Mouse (Mus musculus): ENCODE results near the gene D430041D05Rik.

GRCm38 (mm10) chr2:104237141-104237540, 173.7 kb downstream of the D430041D05Rik start:
- TF ChIP-seq POLR2A (IDR thresholded peaks at IDR 0.05; ENCODE audit: borderline replicate concordance, extremely low read depth, low read depth, low read length): no peak
- TF ChIP-seq CTCF (IDR thresholded peaks at IDR 0.05; ENCODE audit: insufficient read depth, low read length): no peak

Measured in lung, adult 2 months (tissue).